Mouse (Mus musculus) heart, postnatal 0 days (tissue): Measurements from ENCODE around the gene Mast4. TPM values are rescaled to one million over a fixed set of nuclear protein-coding genes. Genes with fewer than 3 reads are reported as not detected.
A peak's percentile ranks its signal among the peaks of the same experiment; 100 is the strongest.

Experiments
- ATAC-seq: fragments of 200-750 bp; cut with Nextera tagmentation; 2 replicates; pipeline ENCODE4 v1.8.0; 2017; ENCODE audit warnings: low read depth, moderate number of reproducible peaks, moderate library complexity; ENCODE audit not compliant: insufficient read depth
- DNase-seq: peaks from one replicate; pipeline ENCODE4 v3.0.0-alpha.2; 2016; ENCODE audit warnings: low spot score
- H3K27ac ChIP-seq: fragments of 300-500 bp; sonication (generic); 2 replicates; pipeline ENCODE4 v1.5.1; 2014; ENCODE audit warnings: low read depth, mild to moderate bottlenecking
- H3K27me3 ChIP-seq: fragments of 300-500 bp; sonication (generic); 2 replicates; pipeline ENCODE4 v1.6.1; 2014; ENCODE audit warnings: low read length, mixed read lengths; ENCODE audit not compliant: control insufficient read depth, insufficient read depth
- H3K36me3 ChIP-seq: fragments of 300-500 bp; sonication (generic); replicated peaks from 2 replicates; pipeline ENCODE4 v1.6.1; 2014; ENCODE audit warnings: low read length, mixed read lengths; ENCODE audit not compliant: control insufficient read depth, insufficient read depth
- H3K4me1 ChIP-seq: fragments of 300-500 bp; sonication (generic); 2 replicates; pipeline ENCODE4 v1.6.1; 2014; ENCODE audit warnings: antibody characterized with exemption; ENCODE audit not compliant: control insufficient read depth, insufficient read depth
- H3K4me2 ChIP-seq: fragments of 300-500 bp; sonication (generic); 2 replicates; pipeline ENCODE4 v1.6.1; 2014; ENCODE audit warnings: low read depth, mild to moderate bottlenecking, low read length, moderate library complexity
- H3K4me3 ChIP-seq: fragments of 300-500 bp; sonication (generic); 2 replicates; pipeline ENCODE4 v1.5.1; 2014; ENCODE audit warnings: low read depth, low read length
- H3K9ac ChIP-seq: fragments of 300-500 bp; sonication (generic); replicated peaks from 2 replicates; pipeline ENCODE4 v1.6.1; 2014; ENCODE audit warnings: low read depth, low read length, mixed read lengths
- H3K9me3 ChIP-seq: fragments of 300-500 bp; sonication (generic); replicated peaks from 2 replicates; pipeline ENCODE4 v1.6.1; 2016; ENCODE audit warnings: low read length; ENCODE audit not compliant: control insufficient read depth
- CTCF ChIP-seq: IDR thresholded peaks from 2 replicates; pipeline ENCODE4 v1.5.1; 2016; ENCODE audit warnings: antibody characterized with exemption, control low read depth, low read depth
- EP300 ChIP-seq: IDR thresholded peaks from 2 replicates; pipeline ENCODE4 v1.6.1; 2016; ENCODE audit warnings: antibody characterized with exemption, low read depth
- WGBS: fragments of 180-500 bp; shearing (Covaris S2); extraction: QIAGEN DNeasy Blood & Tissue Kit; methylation state at CpG from one replicate; pipeline ENCODE4 v1.1.7; 2014; 5-methylcytosine and 5-hydroxymethylcytosine counted together
- polyA plus RNA-seq: library from polyadenylated mRNA; unstranded; fragments of >200 nt; fragmentation: Nextera tagmentation; extraction: Ambion mirVana; gene quantifications from 2 replicates; pipeline ENCODE4 v1.2.1, GENCODE M21; 2015
- total RNA-seq: library from RNA; depleted of rRNA; stranded (reverse); fragments of >200 nt; gene quantifications from 2 replicates; pipeline ENCODE4 v1.2.3, GENCODE M21; 2014; ENCODE audit warnings: low replicate concordance

The Mast4 gene
- total and polyA plus RNA-seq, 2 experiments from 2014 or later = 26.7 to 35.5 TPM

DNA sequence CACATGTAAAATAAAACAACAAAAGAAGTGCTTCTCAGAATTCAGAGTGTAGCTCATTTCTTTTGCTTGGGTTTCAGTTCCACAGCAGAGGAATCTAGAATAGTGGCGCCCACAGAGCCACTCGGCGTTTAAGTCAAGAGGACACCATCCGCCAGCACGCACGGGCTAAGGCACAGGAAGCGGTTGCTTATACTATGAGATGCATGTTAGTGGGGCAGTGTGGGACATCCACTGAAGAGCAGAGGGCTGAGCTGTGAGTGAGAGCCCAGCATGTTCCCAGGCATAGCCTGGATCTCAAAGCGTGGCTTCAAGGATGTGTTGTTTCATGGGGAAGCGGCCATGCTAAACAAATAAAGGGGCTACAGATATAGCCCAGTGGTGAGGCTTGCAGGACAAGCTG is 214.6 kb downstream of the Mast4 start:
- H3K27ac ChIP-seq = no peak overlapping the region
- peaks cover 9% of the 10 kb centered on the region; the same call in 1 of the 2 replicates for H3K4me1 ChIP-seq
- H3K4me3 ChIP-seq = no peak overlapping the region
- H3K27me3 ChIP-seq = no peaks in the 10 kb centered on the region
- no peak overlapping the region for H3K9ac ChIP-seq
- TF ChIP-seq EP300 = no peak
- TF ChIP-seq CTCF = no peak
- no peak for DNase-seq
- H3K36me3 ChIP-seq = no peaks in the 10 kb centered on the region
- 91% methylated on average over 9 of the region's 9 CpGs for WGBS
- no peak for ATAC-seq
- H3K9me3 ChIP-seq = no peaks in the 10 kb centered on the region
- no peak overlapping the region for H3K4me2 ChIP-seq

DNA sequence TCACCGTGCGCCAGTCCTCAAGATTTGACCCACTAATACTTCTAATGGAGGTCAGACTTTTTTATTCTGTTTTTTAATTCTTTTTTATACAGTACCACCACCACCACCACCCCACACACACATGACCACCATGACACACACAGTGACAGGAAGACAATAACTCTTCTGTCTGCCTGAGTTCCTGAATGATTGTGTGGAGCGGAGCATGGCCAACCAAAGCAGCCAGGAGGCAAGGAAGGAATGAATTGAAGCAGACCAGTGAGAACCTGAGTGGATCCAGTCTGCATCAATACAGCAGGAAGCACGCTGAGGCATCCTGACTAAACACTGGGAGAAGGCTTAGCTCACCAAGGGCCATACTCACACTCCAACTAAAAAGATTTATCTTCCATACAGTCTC is 219.2 kb downstream of the Mast4 start:
- Histone ChIP-seq H3K36me3 (no peaks in the 10 kb centered on the region), H3K4me2 (no peak overlapping the region)
- TF ChIP-seq CTCF = no peak
- TF ChIP-seq EP300 = no peak

GRCm38 (mm10) chr13:103114274-103114673 is 220.0 kb downstream of the Mast4 start:
- peaks cover 13% of the 10 kb centered on the region for H3K4me1 ChIP-seq
- TF ChIP-seq EP300 (peak; percentile 77), CTCF (peak; percentile 38)
- H3K27ac ChIP-seq = peak overlapping the region; percentile 57
- H3K36me3 ChIP-seq = no peaks in the 10 kb centered on the region
- peak; percentile 91 for ATAC-seq
- no peak overlapping the region for H3K9ac ChIP-seq
- H3K27me3 ChIP-seq = no peaks in the 10 kb centered on the region
- H3K4me3 ChIP-seq = no peak overlapping the region
- no peaks in the 10 kb centered on the region for H3K9me3 ChIP-seq
- H3K4me2 ChIP-seq = no peak overlapping the region
- peak; percentile 67 for DNase-seq
- 10% methylated on average over 5 of the region's 5 CpGs for WGBS

More for the DNA sequence above, 219.2 kb downstream of the Mast4 start:
- Histone ChIP-seq H3K27ac (no peak overlapping the region), H3K9ac (no peak overlapping the region), H3K4me1 (peaks cover 10% of the 10 kb centered on the region), H3K4me3 (no peak overlapping the region), H3K27me3 (no peaks in the 10 kb centered on the region), H3K9me3 (no peaks in the 10 kb centered on the region)
- DNase-seq (no peak), ATAC-seq (no peak)
- WGBS = 91% methylated on average over 4 of the region's 4 CpGs

DNA sequence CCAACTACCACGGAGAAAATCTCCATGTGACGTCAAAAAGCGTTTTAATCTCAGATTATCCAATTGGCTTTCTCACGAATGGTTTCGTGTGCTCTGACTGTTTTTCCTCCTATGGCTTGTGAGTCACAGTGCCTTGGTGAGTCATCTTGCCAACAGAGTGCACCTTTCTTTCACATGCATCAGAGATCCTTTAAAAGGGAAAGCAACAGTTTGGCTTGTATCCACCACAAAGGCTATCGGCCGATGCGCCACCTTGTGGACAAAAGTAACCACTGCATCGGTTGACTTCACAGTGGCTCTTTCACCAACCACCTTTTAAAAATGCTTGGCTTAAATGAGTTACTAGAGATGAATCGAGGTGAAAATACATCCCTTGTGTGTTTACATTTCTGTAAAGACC is 224.4 kb downstream of the Mast4 start:
- peak; percentile 60; the same call in 1 of the 2 replicates for ATAC-seq
- no peaks in the 10 kb centered on the region for H3K36me3 ChIP-seq
- no peak overlapping the region; the same call in 1 of the 2 replicates for H3K27ac ChIP-seq
- peak overlapping the region; percentile 15; the same call in 1 of the 2 replicates for H3K4me3 ChIP-seq
- no peaks in the 10 kb centered on the region for H3K27me3 ChIP-seq
- WGBS = 17% methylated on average over 10 of the region's 10 CpGs
- no peak overlapping the region; the same call in 1 of the 2 replicates for H3K9ac ChIP-seq
- no peaks in the 10 kb centered on the region for H3K9me3 ChIP-seq
- H3K4me2 ChIP-seq = peak overlapping the region; percentile 45
- peaks cover 13% of the 10 kb centered on the region for H3K4me1 ChIP-seq
- DNase-seq = peak; percentile 91
- TF ChIP-seq EP300 = no peak
- peak; percentile 96 for TF ChIP-seq CTCF

- DNase-seq = no peak
- Histone ChIP-seq H3K4me2 (no peak overlapping the region), H3K27ac (no peak overlapping the region), H3K4me1 (peaks cover 16% of the 10 kb centered on the region), H3K9ac (no peak overlapping the region), H3K27me3 (no peaks in the 10 kb centered on the region), H3K36me3 (no peaks in the 10 kb centered on the region), H3K9me3 (no peaks in the 10 kb centered on the region), H3K4me3 (no peak overlapping the region)
- TF ChIP-seq EP300 (no peak), CTCF (no peak)
- ATAC-seq = no peak
- 75% methylated on average over 5 of the region's 5 CpGs for WGBS
Measured at GRCm38 (mm10) chr13:103107362-103107761, 226.9 kb downstream of the Mast4 start.

DNA sequence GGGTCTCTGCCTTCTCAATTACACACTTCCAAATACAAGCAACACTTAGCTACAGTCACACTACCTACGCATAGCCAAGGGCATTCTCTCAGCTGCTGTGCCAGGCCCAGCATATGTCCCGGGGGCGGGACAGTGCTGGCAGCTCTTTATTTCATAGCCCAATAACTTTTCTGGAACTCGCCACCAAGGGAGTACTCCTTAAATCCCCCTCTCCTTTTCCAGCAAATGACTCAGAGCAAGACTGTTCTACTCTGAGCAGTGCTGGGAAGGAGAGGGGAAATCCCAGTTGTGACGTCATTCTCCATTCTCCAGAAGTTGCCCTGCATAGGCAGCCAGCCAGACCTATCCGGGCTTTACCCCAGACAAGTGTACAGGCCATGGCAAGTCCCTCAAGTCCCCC is 231.7 kb downstream of the Mast4 start:
- H3K27ac ChIP-seq = peak overlapping the region; percentile 38; the same call in 1 of the 2 replicates
- ATAC-seq = peak; percentile 68

More for the DNA sequence above, 231.7 kb downstream of the Mast4 start:
- Histone ChIP-seq H3K27me3 (no peaks in the 10 kb centered on the region), H3K36me3 (no peaks in the 10 kb centered on the region), H3K4me1 (peaks cover 20% of the 10 kb centered on the region), H3K4me3 (no peak overlapping the region), H3K9me3 (no peaks in the 10 kb centered on the region), H3K9ac (no peak overlapping the region), H3K4me2 (no peak overlapping the region)
- WGBS = 38% methylated on average over 6 of the region's 6 CpGs
- peak; percentile 75 for DNase-seq
- no peak for TF ChIP-seq CTCF
- no peak for TF ChIP-seq EP300
